Comparison of ENCODE assay signal across 10 mouse cellular contexts in genomic region chr12:104448099-104448498, GRCm38 (mm10). TPM values are rescaled to one million over a fixed set of nuclear protein-coding genes. Genes with fewer than 3 reads are reported as not detected.
A peak's percentile ranks its signal among the peaks of the same experiment; 100 is the strongest.
DNase-seq lines count a peak whose midpoint lies in the region; ATAC-seq lines count a peak whose summit lies in the region.
"Had no signal": no experiment of that assay in that cellular context is flagged by ENCODE, and none has a peak within 500 bp of the region (broad histone marks: within the 10 kb centered on the region; RNA-seq: fewer than 3 reads in every experiment).

No protein-coding gene starts in this region.

- no peak overlapping the region for H3K9ac ChIP-seq in heart, embryonic 13.5 days
- no peak overlapping the region for H3K9ac ChIP-seq in liver, embryonic 12.5 days

- H3K27me3 ChIP-seq in heart, embryonic 13.5 days (replicated peaks), result peaks cover 47% of the 10 kb centered on the region
- 0 out of 2 replicates have a peak, but pooled peaks cover 4% of the 10 kb centered on the region for H3K27me3 ChIP-seq in liver, embryonic 12.5 days (replicated peaks)

- H3K4me3 ChIP-seq in heart, embryonic 13.5 days, result 0 out of 2 replicates have a peak overlapping the region, but pooled peaks have one; percentile 10
- H3K4me3 ChIP-seq in liver, embryonic 12.5 days, result no peak overlapping the region

- H3K4me2 ChIP-seq in heart, embryonic 13.5 days, result peak overlapping the region; percentile 43
- 0 out of 2 replicates have a peak overlapping the region, but pooled peaks have one; percentile 20 for H3K4me2 ChIP-seq in liver, embryonic 12.5 days

- WGBS in heart, embryonic 13.5 days, result 32% methylated on average over 13 of the region's 13 CpGs
- WGBS in liver, embryonic 12.5 days (ENCODE audit: insufficient replicate concordance), result 25% methylated on average over 13 of the region's 13 CpGs

- DNase-seq in heart, adult 11 months, result no peak
- peak; percentile 66 for DNase-seq in urinary bladder, postnatal 14 days (ENCODE audit: low spot score)
- DNase-seq in urinary bladder, postnatal 10 days (ENCODE audit: low spot score), result no peak
- DNase-seq in embryo, embryonic 10.5 days (ENCODE audit: low spot score), result peak; percentile 68
- peak; percentile 17 to 65 for DNase-seq in spleen, postnatal 10 days (ENCODE audit: low spot score in 2 of 2)
- no peak for DNase-seq in layer of hippocampus, postnatal 36 days

- no peak for ATAC-seq in heart, embryonic 13.5 days (ENCODE audit: extremely low read depth, insufficient number of reproducible peaks, low FRiP score, low TSS enrichment)
- no peak for ATAC-seq in liver, embryonic 12.5 days

- H3K36me3 ChIP-seq in heart, embryonic 13.5 days, result no peaks in the 10 kb centered on the region
- H3K36me3 ChIP-seq in liver, embryonic 12.5 days, result no peaks in the 10 kb centered on the region

- H3K9me3 ChIP-seq in heart, embryonic 13.5 days, result no peaks in the 10 kb centered on the region
- no peaks in the 10 kb centered on the region for H3K9me3 ChIP-seq in liver, embryonic 12.5 days (replicated peaks)

- peaks cover 4% of the 10 kb centered on the region; the same call in 1 of the 2 replicates for H3K4me1 ChIP-seq in heart, embryonic 13.5 days
- no peaks in the 10 kb centered on the region for H3K4me1 ChIP-seq in liver, embryonic 12.5 days

- H3K27ac ChIP-seq in heart, embryonic 13.5 days (replicated peaks), result no peak overlapping the region
- no peak overlapping the region for H3K27ac ChIP-seq in liver, embryonic 12.5 days

RNA-seq across cellular contexts. Expression of gene Gsc, which starts 25.0 kb away (rescaled TPM):
- 0.27 and 0.56 TPM in 2 replicates for polyA plus RNA-seq in heart, embryonic 13.5 days (2015; fragmentation: Nextera tagmentation; extraction: Ambion mirVana)
- polyA plus RNA-seq in liver, embryonic 12.5 days (2016; fragmentation: Nextera tagmentation; extraction: Ambion mirVana), result 0.13 TPM in 1 of 2 replicates, not detected in the other
- not detected for total RNA-seq in layer of hippocampus, postnatal 36 days (2021)
- total RNA-seq: layer of hippocampus, adult 18-20 months; neutrophil, adult 5-6 weeks had no signal

RNA-seq across cellular contexts. Expression of gene Serpina3n, which starts 41.6 kb away (rescaled TPM):
- polyA plus RNA-seq in heart, embryonic 13.5 days (2015; fragmentation: Nextera tagmentation; extraction: Ambion mirVana), result 0.47 and 0.64 TPM in 2 replicates
- polyA plus RNA-seq in liver, embryonic 12.5 days (2016; fragmentation: Nextera tagmentation; extraction: Ambion mirVana), result not detected in 2 replicates
- total RNA-seq in layer of hippocampus, postnatal 36 days (2021), result 10 to 100 TPM; 72.9 to 78.6 TPM
- total RNA-seq: neutrophil, adult 5-6 weeks had no signal

Comparison
In these comparisons a context has a peak if more than half of its experiments do, and no peak if none do; other contexts are left out.
1. DNase-seq: peak in urinary bladder, postnatal 14 days (single experiment), embryo, embryonic 10.5 days (single experiment) and spleen, postnatal 10 days (2 of 2); none in heart, adult 11 months (single experiment), urinary bladder, postnatal 10 days (single experiment) and layer of hippocampus, postnatal 36 days (0 of 2).